Mouse (Mus musculus): ENCODE measurements at regions not wholly inside any gene's neighbourhood (a gene's known extent, or its start where the extent isn't known, plus 50 kb on each side); places are given as distances from the start of the nearest gene placed in this dataset.

DNA sequence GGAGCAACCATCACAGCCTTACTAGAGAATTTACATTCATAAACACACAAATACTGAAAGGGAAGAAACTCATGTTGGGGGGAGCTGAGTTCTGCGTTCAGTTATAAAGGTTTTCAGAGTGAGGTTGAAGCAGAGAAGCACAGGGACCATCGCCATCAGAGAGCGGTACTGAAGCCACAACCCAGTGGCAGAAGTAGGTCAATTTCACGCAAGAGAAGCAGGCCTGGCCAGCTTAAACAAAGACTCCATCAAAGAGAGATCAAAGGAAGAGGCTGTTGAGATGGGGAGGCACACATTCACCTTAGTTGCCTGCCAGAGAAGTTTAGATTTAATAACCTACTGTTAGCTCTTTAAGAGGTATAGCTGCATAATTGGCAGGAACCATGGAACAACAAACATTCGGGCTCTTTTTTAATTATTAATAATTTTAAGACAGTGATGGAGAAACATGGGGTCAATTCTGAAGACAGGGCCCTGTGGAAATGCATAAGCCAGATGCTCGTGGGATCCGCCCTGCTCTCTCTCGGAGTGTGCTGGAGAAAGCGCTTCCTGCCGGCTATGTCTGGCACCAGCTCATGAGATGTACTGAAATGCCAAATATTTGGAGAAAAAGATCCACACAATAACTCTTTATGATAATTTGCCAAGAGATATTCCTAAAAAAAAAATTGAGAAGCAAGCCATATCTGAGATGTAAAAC is 119.8 kb upstream of the Creb1 start:
- no peak for TF ChIP-seq CTCF (IDR thresholded peaks at IDR 0.05; ENCODE audit: control insufficient read depth, insufficient read depth, insufficient read length)
- TF ChIP-seq MYOD1 (IDR thresholded peaks at IDR 0.05; ENCODE audit: control insufficient read depth, insufficient read length, low read depth) = no peak
